Mouse (Mus musculus) embryonic facial prominence, embryonic 13.5 days (tissue): ENCODE results near the gene Krt14. TPM values are rescaled to one million over a fixed set of nuclear protein-coding genes. Genes with fewer than 3 reads are reported as not detected.

Experiments used
- ATAC-seq: fragments of 200-750 bp; cut with Nextera tagmentation; 2 replicates; pipeline ENCODE4 v1.8.0; 2017; ENCODE audit warnings: low read depth; ENCODE audit not compliant: insufficient number of reproducible peaks, insufficient read depth, low FRiP score, low TSS enrichment
- H3K27ac ChIP-seq: fragments of 300-500 bp; sonication (generic); 2 replicates; pipeline ENCODE4 v1.5.1; 2015; ENCODE audit warnings: moderate library complexity, mild to moderate bottlenecking, inconsistent platforms
- H3K27me3 ChIP-seq: fragments of 300-500 bp; sonication (generic); 2 replicates; pipeline ENCODE4 v1.6.1; 2015; ENCODE audit warnings: mild to moderate bottlenecking, inconsistent platforms
- H3K36me3 ChIP-seq: fragments of 300-500 bp; sonication (generic); 2 replicates; pipeline ENCODE4 v1.6.1; 2015; ENCODE audit warnings: mild to moderate bottlenecking, inconsistent platforms
- H3K4me1 ChIP-seq: fragments of 300-500 bp; sonication (generic); 2 replicates; pipeline ENCODE4 v1.6.1; 2015; ENCODE audit warnings: inconsistent platforms
- H3K4me2 ChIP-seq: fragments of 300-500 bp; sonication (generic); 2 replicates; pipeline ENCODE4 v1.6.1; 2015; ENCODE audit warnings: moderate library complexity, mild to moderate bottlenecking, inconsistent platforms
- H3K4me3 ChIP-seq: fragments of 300-500 bp; sonication (generic); 2 replicates; pipeline ENCODE4 v1.5.1; 2015; ENCODE audit warnings: mild to moderate bottlenecking, inconsistent platforms
- H3K9ac ChIP-seq: fragments of 300-500 bp; sonication (generic); 2 replicates; pipeline ENCODE4 v1.6.1; 2015; ENCODE audit warnings: mild to moderate bottlenecking, inconsistent platforms
- H3K9me3 ChIP-seq: fragments of 300-500 bp; sonication (generic); 2 replicates; pipeline ENCODE4 v1.6.1; 2016; ENCODE audit warnings: inconsistent platforms
- WGBS: fragments of 180-500 bp; shearing (Covaris S2); methylation state at CpG from one replicate; pipeline ENCODE4 v1.1.7; 2015; ENCODE audit warnings: mixed read lengths; 5-methylcytosine and 5-hydroxymethylcytosine counted together
- polyA plus RNA-seq: library from polyadenylated mRNA; unstranded; fragments of >200 nt; fragmentation: Nextera tagmentation; extraction: Ambion mirVana; gene quantifications from 2 replicates; pipeline ENCODE4 v1.2.1, GENCODE M21; 2015

Gene Krt14
- polyA plus RNA-seq, 1 experiment from 2014 or later: 670 TPM

- 46% methylated on average over 8 of the region's 8 CpGs for WGBS
- no peaks in the 10 kb centered on the region for H3K36me3 ChIP-seq
- no peak overlapping the region for H3K9ac ChIP-seq
- no peak overlapping the region for H3K4me2 ChIP-seq
- no peaks in the 10 kb centered on the region for H3K27me3 ChIP-seq
- no peak for ATAC-seq
- H3K9me3 ChIP-seq: no peaks in the 10 kb centered on the region
- H3K4me3 ChIP-seq: no peak overlapping the region
- H3K27ac ChIP-seq: no peak overlapping the region
- H3K4me1 ChIP-seq: no peaks in the 10 kb centered on the region
Observed at GRCm38 (mm10) chr11:100200104-100200820, 7.1 kb downstream of the Krt14 start.

GRCm38 (mm10) chr11:100198666-100199065, 8.7 kb downstream of the Krt14 start:
- Histone ChIP-seq H3K4me1 (no peaks in the 10 kb centered on the region), H3K9me3 (no peaks in the 10 kb centered on the region), H3K9ac (no peak overlapping the region), H3K27me3 (no peaks in the 10 kb centered on the region), H3K4me2 (no peak overlapping the region), H3K36me3 (no peaks in the 10 kb centered on the region), H3K4me3 (no peak overlapping the region), H3K27ac (no peak overlapping the region)
- WGBS: 78% methylated on average over 4 of the region's 4 CpGs
- ATAC-seq: no peak

DNA sequence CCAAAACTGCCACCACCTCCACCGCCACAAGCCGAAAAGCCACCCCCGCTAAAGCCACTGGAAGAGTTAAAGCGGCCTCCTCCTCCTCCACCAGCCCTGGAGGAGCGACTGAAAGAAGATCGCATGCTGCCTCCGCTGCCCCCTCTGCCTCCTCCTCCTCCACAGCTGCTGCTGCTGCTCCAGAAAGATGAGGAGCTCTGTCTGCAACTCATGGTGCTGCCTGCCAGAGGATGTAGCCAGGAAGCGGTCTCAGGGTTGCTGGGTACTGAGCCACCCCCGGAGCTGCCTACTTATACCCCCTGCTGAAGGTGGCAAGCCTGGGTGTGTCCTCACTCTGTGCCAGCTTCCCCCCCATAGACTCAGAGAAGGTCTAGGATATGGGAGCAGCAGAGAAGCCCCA, 14.4 kb downstream of the Krt14 start, which contains the start of gene Krt9:
Gene Krt9, minus strand, starts transcription at position 255 of the 400 bp plus-strand sequence.
- no peak within 1 kb of the TSS for H3K4me3 ChIP-seq
- H3K4me2 ChIP-seq: no peak within 1 kb of the TSS
- no peaks in the 10 kb centered on the region for H3K27me3 ChIP-seq
- ATAC-seq: no peak
- no peak within 1 kb of the TSS for H3K27ac ChIP-seq
- 52% methylated on average over 9 of the region's 9 CpGs for WGBS
- H3K4me1 ChIP-seq: no peaks in the 10 kb centered on the region
- H3K36me3 ChIP-seq: no peaks in the 10 kb centered on the region
- no peak within 1 kb of the TSS for H3K9ac ChIP-seq
- no peaks in the 10 kb centered on the region for H3K9me3 ChIP-seq

- H3K9ac ChIP-seq: no peak overlapping the region
- 94% methylated on average over 3 of the region's 3 CpGs for WGBS
- no peaks in the 10 kb centered on the region for H3K4me1 ChIP-seq
- H3K4me2 ChIP-seq: no peak overlapping the region
- no peaks in the 10 kb centered on the region for H3K36me3 ChIP-seq
- H3K27ac ChIP-seq: no peak overlapping the region
- no peak for ATAC-seq
- H3K4me3 ChIP-seq: no peak overlapping the region
- H3K27me3 ChIP-seq: no peaks in the 10 kb centered on the region
- no peaks in the 10 kb centered on the region for H3K9me3 ChIP-seq
Observed at GRCm38 (mm10) chr11:100191820-100192219, 15.5 kb downstream of the Krt14 start.

GRCm38 (mm10) chr11:100186736-100187135, 20.6 kb downstream of the Krt14 start:
- no peak overlapping the region for H3K4me3 ChIP-seq
- H3K27me3 ChIP-seq: no peaks in the 10 kb centered on the region
- H3K36me3 ChIP-seq: no peaks in the 10 kb centered on the region
- no peak overlapping the region for H3K27ac ChIP-seq
- no peak for ATAC-seq
- H3K9me3 ChIP-seq: no peaks in the 10 kb centered on the region
- no peaks in the 10 kb centered on the region for H3K4me1 ChIP-seq
- WGBS: 83% methylated on average over 8 of the region's 8 CpGs
- H3K4me2 ChIP-seq: no peak overlapping the region
- no peak overlapping the region for H3K9ac ChIP-seq

DNA sequence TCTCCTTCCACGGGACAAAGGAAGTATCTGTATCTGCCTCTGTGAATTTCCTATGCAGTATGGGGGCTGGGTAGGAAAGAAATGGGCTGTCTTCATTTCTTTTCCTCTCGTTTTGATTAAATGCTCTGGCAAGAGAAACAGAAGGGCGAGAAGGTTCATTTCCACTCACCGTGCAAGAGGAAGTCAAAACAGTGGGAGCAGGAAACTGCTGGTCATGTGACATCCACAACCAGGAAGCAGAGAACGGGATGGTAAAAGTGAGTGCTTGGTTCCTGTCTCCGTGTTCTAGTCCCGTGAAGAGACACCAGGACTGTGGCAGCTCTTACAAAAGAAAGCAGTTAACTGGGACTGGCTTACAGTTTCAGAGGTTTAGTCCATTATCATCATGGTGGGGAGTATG, 25.6 kb downstream of the Krt14 start:
- WGBS: 70% methylated on average over 7 of the region's 7 CpGs
- H3K4me1 ChIP-seq: no peaks in the 10 kb centered on the region
- no peak overlapping the region for H3K9ac ChIP-seq
- H3K27ac ChIP-seq: no peak overlapping the region
- H3K27me3 ChIP-seq: no peaks in the 10 kb centered on the region
- no peak overlapping the region for H3K4me3 ChIP-seq
- H3K4me2 ChIP-seq: no peak overlapping the region
- no peaks in the 10 kb centered on the region for H3K9me3 ChIP-seq
- no peaks in the 10 kb centered on the region for H3K36me3 ChIP-seq
- ATAC-seq: no peak

GRCm38 (mm10) chr11:100179260-100179659, 28.1 kb downstream of the Krt14 start:
- Histone ChIP-seq H3K9me3 (no peaks in the 10 kb centered on the region), H3K27me3 (no peaks in the 10 kb centered on the region), H3K27ac (no peak overlapping the region), H3K9ac (no peak overlapping the region), H3K4me2 (no peak overlapping the region), H3K4me3 (no peak overlapping the region), H3K4me1 (no peaks in the 10 kb centered on the region), H3K36me3 (no peaks in the 10 kb centered on the region)
- no peak for ATAC-seq
- WGBS: 81% methylated on average over 3 of the region's 3 CpGs

- H3K9me3 ChIP-seq: no peaks in the 10 kb centered on the region
- ATAC-seq: no peak
Observed at GRCm38 (mm10) chr11:100178307-100178706, 29.0 kb downstream of the Krt14 start.

GRCm38 (mm10) chr11:100176791-100177190, 30.6 kb downstream of the Krt14 start:
- ATAC-seq: no peak

More at GRCm38 (mm10) chr11:100178307-100178706, 29.0 kb downstream of the Krt14 start:
- Histone ChIP-seq H3K27ac (no peak overlapping the region), H3K4me2 (no peak overlapping the region), H3K36me3 (no peaks in the 10 kb centered on the region), H3K9ac (no peak overlapping the region), H3K4me1 (no peaks in the 10 kb centered on the region), H3K27me3 (no peaks in the 10 kb centered on the region), H3K4me3 (no peak overlapping the region)
- 80% methylated on average over 5 of the region's 5 CpGs for WGBS

DNA sequence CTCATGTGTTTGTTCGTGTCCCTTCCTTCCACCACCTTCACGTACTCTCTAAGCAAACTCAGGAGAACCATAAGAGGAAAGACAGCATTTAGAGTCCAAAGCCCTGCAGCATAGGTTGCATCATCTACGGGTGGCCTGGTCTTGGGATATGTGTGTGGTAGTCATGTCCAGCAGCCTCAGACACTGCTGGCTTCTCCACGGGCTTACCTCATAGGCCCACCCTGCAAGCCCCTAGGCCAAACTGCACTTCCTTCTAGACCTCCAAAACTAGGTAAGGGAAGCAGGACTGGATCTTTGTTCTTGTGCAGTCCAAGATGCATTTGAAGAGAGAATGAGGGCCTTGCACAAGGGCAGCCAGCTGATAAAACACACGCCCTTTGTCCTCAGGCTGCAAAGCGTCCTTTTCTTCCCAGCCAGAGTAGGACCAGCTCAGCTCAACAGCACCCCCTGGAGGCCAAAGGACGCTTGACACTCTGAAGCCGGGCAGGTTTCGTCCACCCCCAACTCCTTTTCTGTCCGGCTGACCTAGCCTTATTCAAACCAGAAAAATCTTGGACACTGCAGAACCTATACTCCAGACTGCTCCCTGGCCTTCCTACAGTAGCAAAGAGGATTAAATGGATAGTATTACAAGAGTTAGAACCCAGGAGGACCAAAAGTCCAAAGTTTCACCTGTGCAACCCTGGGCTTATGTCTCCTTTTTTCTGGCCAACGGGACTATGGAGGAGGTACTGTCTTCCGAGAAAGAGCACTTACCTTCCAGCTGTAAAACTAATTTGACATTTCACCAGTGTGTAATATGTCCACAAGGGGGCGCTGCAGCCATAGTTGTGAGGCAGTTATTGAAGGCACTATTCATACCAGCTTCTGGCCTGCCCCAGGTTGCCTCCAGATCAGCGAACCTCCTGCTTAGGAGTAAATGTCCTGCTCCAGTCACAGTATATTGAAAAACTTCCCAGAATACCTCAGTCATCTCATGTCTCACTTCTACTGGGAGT, 38.3 kb downstream of the Krt14 start:
- Histone ChIP-seq H3K9me3 (no peaks in the 10 kb centered on the region), H3K27ac (no peak overlapping the region), H3K9ac (no peak overlapping the region), H3K4me2 (no peak overlapping the region), H3K4me3 (no peak overlapping the region), H3K27me3 (no peaks in the 10 kb centered on the region), H3K36me3 (no peaks in the 10 kb centered on the region), H3K4me1 (peaks cover 12% of the 10 kb centered on the region; the same call in 1 of the 2 replicates)
- WGBS: 27% methylated on average over 14 of the region's 14 CpGs
- no peak; the same call in 1 of the 2 replicates for ATAC-seq

More at GRCm38 (mm10) chr11:100176791-100177190, 30.6 kb downstream of the Krt14 start:
- Histone ChIP-seq H3K9ac (no peak overlapping the region), H3K27me3 (no peaks in the 10 kb centered on the region), H3K4me3 (no peak overlapping the region), H3K4me1 (no peaks in the 10 kb centered on the region), H3K9me3 (no peaks in the 10 kb centered on the region), H3K4me2 (no peak overlapping the region), H3K27ac (no peak overlapping the region), H3K36me3 (no peaks in the 10 kb centered on the region)
- 65% methylated on average over 9 of the region's 9 CpGs for WGBS

- no peaks in the 10 kb centered on the region for H3K27me3 ChIP-seq
- no peak overlapping the region for H3K9ac ChIP-seq
- no peaks in the 10 kb centered on the region for H3K36me3 ChIP-seq
- no peak overlapping the region for H3K4me2 ChIP-seq
- peaks cover 12% of the 10 kb centered on the region; the same call in 1 of the 2 replicates for H3K4me1 ChIP-seq
- 74% methylated on average over 8 of the region's 8 CpGs for WGBS
- ATAC-seq: no peak
- H3K4me3 ChIP-seq: no peak overlapping the region
- H3K9me3 ChIP-seq: no peaks in the 10 kb centered on the region
- no peak overlapping the region for H3K27ac ChIP-seq
Observed at GRCm38 (mm10) chr11:100168071-100168470, 39.3 kb downstream of the Krt14 start.
